19 mouse cellular contexts compared by ENCODE assay signal in genomic region chr16:66602211-66602610, GRCm38 (mm10).
A peak's percentile ranks its signal among the peaks of the same experiment; 100 is the strongest.
DNase-seq lines count a peak whose midpoint lies in the region; ATAC-seq and TF ChIP-seq lines count a peak whose summit lies in the region.
"Had no signal": no experiment of that assay in that cellular context is flagged by ENCODE, and none has a peak within 500 bp of the region (broad histone marks: within the 10 kb centered on the region; RNA-seq: fewer than 3 reads in every experiment).

No protein-coding gene starts in this region.

- ATAC-seq in hindbrain, embryonic 11.5 days (ENCODE audit: low FRiP score): no peak
- ATAC-seq in hindbrain, embryonic 16.5 days: no peak
- ATAC-seq in lung, embryonic 14.5 days (ENCODE audit: insufficient read depth): no peak

- no peak overlapping the region for H3K4me2 ChIP-seq in hindbrain, embryonic 11.5 days (replicated peaks; ENCODE audit: low read depth, low read length)
- no peak overlapping the region for H3K4me2 ChIP-seq in hindbrain, embryonic 16.5 days (ENCODE audit: low read length)
- no peak overlapping the region for H3K4me2 ChIP-seq in lung, embryonic 14.5 days
- H3K4me2 ChIP-seq: forebrain, embryonic 12.5 days; heart, embryonic 11.5 days; midbrain, embryonic 12.5 days had no signal

- H3K4me1 ChIP-seq in hindbrain, embryonic 11.5 days (replicated peaks; ENCODE audit: control insufficient read depth, insufficient read depth, low read length): no peaks in the 10 kb centered on the region
- H3K4me1 ChIP-seq in hindbrain, embryonic 16.5 days (ENCODE audit: control insufficient read depth, insufficient read depth, low read depth, low read length): no peaks in the 10 kb centered on the region
- H3K4me1 ChIP-seq in lung, embryonic 14.5 days (ENCODE audit: insufficient read depth): no peaks in the 10 kb centered on the region
- H3K4me1 ChIP-seq: forebrain, embryonic 12.5 days; midbrain, embryonic 12.5 days had no signal

- TF ChIP-seq CTCF in lung, embryonic 14.5 days (IDR thresholded peaks at IDR 0.05; ENCODE audit: low read depth): peak; percentile 16; the same call in 1 of the 2 replicates

- H3K9ac ChIP-seq in hindbrain, embryonic 11.5 days (ENCODE audit: low read depth, low read length): no peak overlapping the region
- H3K9ac ChIP-seq in hindbrain, embryonic 16.5 days (ENCODE audit: low read depth, low read length): no peak overlapping the region
- no peak overlapping the region for H3K9ac ChIP-seq in lung, embryonic 14.5 days
- H3K9ac ChIP-seq: forebrain, embryonic 12.5 days; midbrain, embryonic 12.5 days had no signal

- peak; percentile 13 for DNase-seq in hindbrain, embryonic 11.5 days (ENCODE audit: low spot score)
- DNase-seq in lung, embryonic 14.5 days: peak; percentile 14
- no peak for DNase-seq in lung, postnatal 10 days
- peak; percentile 10 for DNase-seq in R1 (ENCODE audit: low read depth, low spot score)
- DNase-seq in spleen, postnatal 14 days (ENCODE audit: low spot score in 2 of 2): no peak
- DNase-seq in ovary, postnatal 36 days (ENCODE audit: low spot score): no peak
- DNase-seq: adrenal gland, postnatal 10 days; cerebellum, adult 9-10 months; heart, postnatal 4 days; kidney, adult 11 months; left cerebral cortex, postnatal 4 days; lung, adult 18-20 months; lung, postnatal 4 days; right cerebral cortex, adult 18-20 months; thymus, adult 18-20 months had no signal

- 62% methylated on average over 2 of the region's 2 CpGs for WGBS in hindbrain, embryonic 11.5 days
- 43% methylated on average over 2 of the region's 2 CpGs for WGBS in hindbrain, embryonic 16.5 days
- 43% methylated on average over 2 of the region's 2 CpGs for WGBS in lung, embryonic 14.5 days

- H3K9me3 ChIP-seq in hindbrain, embryonic 11.5 days (ENCODE audit: control insufficient read depth, low read length): no peaks in the 10 kb centered on the region
- no peaks in the 10 kb centered on the region for H3K9me3 ChIP-seq in hindbrain, embryonic 16.5 days (ENCODE audit: control insufficient read depth, low read length)
- H3K9me3 ChIP-seq in lung, embryonic 14.5 days (ENCODE audit: low read depth, low read length): no peaks in the 10 kb centered on the region
- H3K9me3 ChIP-seq: forebrain, embryonic 12.5 days; midbrain, embryonic 12.5 days had no signal

- no peaks in the 10 kb centered on the region for H3K36me3 ChIP-seq in hindbrain, embryonic 11.5 days (ENCODE audit: control insufficient read depth, insufficient read depth, low read length)
- no peaks in the 10 kb centered on the region for H3K36me3 ChIP-seq in hindbrain, embryonic 16.5 days (ENCODE audit: control insufficient read depth, insufficient read depth, low read length)
- no peaks in the 10 kb centered on the region for H3K36me3 ChIP-seq in lung, embryonic 14.5 days (ENCODE audit: insufficient read depth)
- H3K36me3 ChIP-seq: forebrain, embryonic 12.5 days; midbrain, embryonic 12.5 days had no signal

- H3K27me3 ChIP-seq in hindbrain, embryonic 11.5 days (ENCODE audit: control insufficient read depth, insufficient read depth, low read length): no peaks in the 10 kb centered on the region
- H3K27me3 ChIP-seq in hindbrain, embryonic 16.5 days (replicated peaks; ENCODE audit: control insufficient read depth, insufficient read depth, low read length): no peaks in the 10 kb centered on the region
- H3K27me3 ChIP-seq in lung, embryonic 14.5 days (ENCODE audit: insufficient read depth, low read length): no peaks in the 10 kb centered on the region
- H3K27me3 ChIP-seq: forebrain, embryonic 12.5 days; midbrain, embryonic 12.5 days had no signal

- H3K27ac ChIP-seq in hindbrain, embryonic 11.5 days (ENCODE audit: low read depth, low read length): no peak overlapping the region
- no peak overlapping the region for H3K27ac ChIP-seq in hindbrain, embryonic 16.5 days (ENCODE audit: low read depth, low read length)
- H3K27ac ChIP-seq in lung, embryonic 14.5 days (ENCODE audit: low read depth): no peak overlapping the region
- H3K27ac ChIP-seq: forebrain, embryonic 12.5 days; midbrain, embryonic 12.5 days had no signal

- no peak overlapping the region for H3K4me3 ChIP-seq in hindbrain, embryonic 11.5 days (ENCODE audit: low read depth, low read length)
- no peak overlapping the region for H3K4me3 ChIP-seq in hindbrain, embryonic 16.5 days (ENCODE audit: low read length)
- H3K4me3 ChIP-seq in lung, embryonic 14.5 days (ENCODE audit: low read depth, low read length): no peak overlapping the region
- H3K4me3 ChIP-seq: forebrain, embryonic 12.5 days; midbrain, embryonic 12.5 days had no signal

Comparison
In these comparisons a context has a peak if more than half of its experiments do, and no peak if none do; other contexts are left out.
1. DNase-seq: peak in hindbrain, embryonic 11.5 days (single experiment), lung, embryonic 14.5 days (single experiment) and R1 (single experiment); none in lung, postnatal 10 days (single experiment), spleen, postnatal 14 days (0 of 2) and ovary, postnatal 36 days (single experiment).